Mouse (Mus musculus) MEL (cell line): ENCODE results near the gene Slc35d2. TPM values are rescaled to one million over a fixed set of nuclear protein-coding genes. Genes with fewer than 3 reads are reported as not detected.

Experiments used
- DNase-seq: peaks from one replicate; pipeline ENCODE4 v3.0.0; 2011; ENCODE audit warnings: low read depth, low spot score
- H3K27ac ChIP-seq: 2 replicates; pipeline ENCODE4 v1.5.1; 2012; ENCODE audit warnings: low read depth, mild to moderate bottlenecking, control low read depth, low read length, moderate library complexity; ENCODE audit not compliant: control insufficient read depth
- H3K27me3 ChIP-seq, 2 experiments: fragments of 150-350 bp in 1 of 2; sonication (generic) in 1 of 2; 2 replicates each; pipeline ENCODE4 v1.6.1; 2012; ENCODE audit warnings: low read length in 2 of 2, mild to moderate bottlenecking in 2 of 2, improper control_type of control experiment in 1 of 2, moderate library complexity in 1 of 2; ENCODE audit not compliant: insufficient read depth in 2 of 2, control insufficient read depth in 1 of 2
- H3K36me3 ChIP-seq, 2 experiments: 2 replicates each; pipeline ENCODE4 v1.6.1; 2012 to 2014; ENCODE audit warnings: low read length in 2 of 2, improper control_type of control experiment in 1 of 2, inconsistent platforms in 1 of 2, mild to moderate bottlenecking in 1 of 2; ENCODE audit not compliant: insufficient read depth in 2 of 2, control insufficient read depth in 1 of 2
- H3K4me1 ChIP-seq, 2 experiments: fragments of 150-350 bp in 1 of 2; sonication (generic) in 1 of 2; 2 replicates each; pipeline ENCODE4 v1.6.1; 2012; ENCODE audit warnings: low read length in 2 of 2, improper control_type of control experiment in 1 of 2, mild to moderate bottlenecking in 1 of 2; ENCODE audit not compliant: insufficient read depth in 2 of 2, control insufficient read depth in 1 of 2
- H3K4me3 ChIP-seq, 2 experiments: fragments of 150-350 bp in 1 of 2; sonication (generic) in 1 of 2; 2 replicates each; pipeline ENCODE4 v1.5.1; 2012; ENCODE audit warnings: low read depth in 2 of 2, low read length in 2 of 2, mild to moderate bottlenecking in 2 of 2, moderate library complexity in 2 of 2, control low read depth in 1 of 2, improper control_type of control experiment in 1 of 2; ENCODE audit not compliant: control insufficient read depth in 1 of 2, insufficient read depth in 1 of 2
- H3K79me2 ChIP-seq: 2 replicates; pipeline ENCODE4 v1.6.1; 2012; ENCODE audit warnings: mild to moderate bottlenecking, low read length, moderate library complexity; ENCODE audit not compliant: control insufficient read depth, poor library complexity, insufficient read depth
- H3K9ac ChIP-seq: 2 replicates; pipeline ENCODE4 v1.6.1; 2012; ENCODE audit warnings: low read depth, mild to moderate bottlenecking, control low read depth, low read length, moderate library complexity; ENCODE audit not compliant: control insufficient read depth, poor library complexity, severe bottlenecking
- H3K9me3 ChIP-seq: fragments of 150-350 bp; sonication (generic); replicated peaks from 2 replicates; pipeline ENCODE4 v1.6.1; 2012; ENCODE audit warnings: mild to moderate bottlenecking, low read length, improper control_type of control experiment, moderate library complexity; ENCODE audit not compliant: insufficient read depth
- BHLHE40 ChIP-seq: IDR thresholded peaks from 2 replicates; pipeline ENCODE4 v1.6.1; 2012; ENCODE audit warnings: low read depth, mild to moderate bottlenecking, inconsistent platforms, low read length, improper control_type of control experiment, borderline replicate concordance
- CHD1 ChIP-seq: IDR thresholded peaks from 2 replicates; pipeline ENCODE4 v1.6.1; 2012; ENCODE audit warnings: low read depth, mild to moderate bottlenecking, inconsistent platforms, low read length, improper control_type of control experiment
- CHD2 ChIP-seq: IDR thresholded peaks from 2 replicates; pipeline ENCODE4 v1.6.1; 2011; ENCODE audit warnings: low read length, improper control_type of control experiment
- CTCF ChIP-seq, 3 experiments: IDR thresholded peaks in 2 of 3; conservative IDR thresholded peaks in 1 of 3; 2 replicates each; pipeline ENCODE4 v1.5.1; 2011 to 2012; ENCODE audit warnings: low read length in 3 of 3, low read depth in 2 of 3, mild to moderate bottlenecking in 2 of 3, improper control_type of control experiment in 1 of 3, inconsistent platforms in 1 of 3, mixed read lengths in 1 of 3, moderate library complexity in 1 of 3; ENCODE audit not compliant: control insufficient read depth in 1 of 3, insufficient read depth in 1 of 3, poor library complexity in 1 of 3, severe bottlenecking in 1 of 3
- E2F4 ChIP-seq: IDR thresholded peaks from 2 replicates; pipeline ENCODE4 v1.6.1; 2011; ENCODE audit warnings: low read depth, low read length, improper control_type of control experiment, borderline replicate concordance
- ELF1 ChIP-seq: IDR thresholded peaks from 2 replicates; pipeline ENCODE4 v1.6.1; 2014; ENCODE audit warnings: low read depth, mild to moderate bottlenecking, inconsistent platforms, low read length, improper control_type of control experiment, moderate library complexity
- GATA1 ChIP-seq: IDR thresholded peaks from 2 replicates; pipeline ENCODE4 v1.6.1; 2011; ENCODE audit warnings: low read depth, low read length, improper control_type of control experiment
- HCFC1 ChIP-seq: IDR thresholded peaks from 2 replicates; pipeline ENCODE4 v1.6.1; 2012; ENCODE audit warnings: low read depth, mild to moderate bottlenecking, inconsistent platforms, low read length, improper control_type of control experiment, moderate library complexity
- JUND ChIP-seq: IDR thresholded peaks from 2 replicates; pipeline ENCODE4 v1.6.1; 2011; ENCODE audit warnings: low read depth, mild to moderate bottlenecking, improper control_type of control experiment, low read length
- KAT2A ChIP-seq: conservative IDR thresholded peaks from 2 replicates; pipeline ENCODE4 v1.6.1; 2012; ENCODE audit warnings: low read depth, low read length, improper control_type of control experiment, inconsistent platforms
- MAFK ChIP-seq: IDR thresholded peaks from 2 replicates; pipeline ENCODE4 v1.6.1; 2011; ENCODE audit warnings: low read depth, mild to moderate bottlenecking, low read length, improper control_type of control experiment, borderline replicate concordance
- MXI1 ChIP-seq: IDR thresholded peaks from 2 replicates; pipeline ENCODE4 v1.6.1; 2011; ENCODE audit warnings: mild to moderate bottlenecking, low read depth, low read length, improper control_type of control experiment
- MYB ChIP-seq: IDR thresholded peaks from 2 replicates; pipeline ENCODE4 v1.6.1; 2011; ENCODE audit warnings: mild to moderate bottlenecking, low read depth, low read length, improper control_type of control experiment
- MYC ChIP-seq: IDR thresholded peaks from 2 replicates; pipeline ENCODE4 v1.6.1; 2011; ENCODE audit warnings: low read depth, mild to moderate bottlenecking, low read length, improper control_type of control experiment, moderate library complexity
- NELFE ChIP-seq: IDR thresholded peaks from 2 replicates; pipeline ENCODE4 v1.6.1; 2011; ENCODE audit warnings: low read depth, low read length, improper control_type of control experiment
- NRF1 ChIP-seq: IDR thresholded peaks from 2 replicates; pipeline ENCODE4 v1.6.1; 2014; ENCODE audit warnings: low read depth, mild to moderate bottlenecking, inconsistent platforms, low read length, improper control_type of control experiment, moderate library complexity; ENCODE audit not compliant: poor library complexity, insufficient read depth, severe bottlenecking
- POLR2A ChIP-seq, 2 experiments: IDR thresholded peaks; 2 replicates each; pipeline ENCODE4 v1.6.1; 2011 to 2012; ENCODE audit warnings: low read length in 2 of 2, mild to moderate bottlenecking in 2 of 2, control low read depth in 1 of 2, improper control_type of control experiment in 1 of 2, low read depth in 1 of 2, moderate library complexity in 1 of 2; ENCODE audit not compliant: control insufficient read depth in 1 of 2, insufficient read depth in 1 of 2, poor library complexity in 1 of 2
- POLR2AphosphoS2 ChIP-seq: IDR thresholded peaks from 2 replicates; pipeline ENCODE4 v1.6.1; 2011; ENCODE audit warnings: low read length, improper control_type of control experiment
- POLR2AphosphoS5 ChIP-seq: IDR thresholded peaks from 2 replicates; pipeline ENCODE4 v1.6.1; 2012; ENCODE audit warnings: low read depth, borderline replicate concordance, mild to moderate bottlenecking, inconsistent platforms, low read length, moderate library complexity, mixed read lengths
- RAD21 ChIP-seq: IDR thresholded peaks from 2 replicates; pipeline ENCODE4 v1.6.1; 2011; ENCODE audit warnings: mild to moderate bottlenecking, low read depth, low read length, improper control_type of control experiment
- RCOR1 ChIP-seq: IDR thresholded peaks from 2 replicates; pipeline ENCODE4 v1.6.1; 2012; ENCODE audit warnings: low read depth, mild to moderate bottlenecking, inconsistent platforms, low read length, improper control_type of control experiment
- SIN3A ChIP-seq: IDR thresholded peaks from 2 replicates; pipeline ENCODE4 v1.6.1; 2012; ENCODE audit warnings: low read length, improper control_type of control experiment, inconsistent platforms
- SMC3 ChIP-seq: IDR thresholded peaks from 2 replicates; pipeline ENCODE4 v1.6.1; 2011; ENCODE audit warnings: low read depth, low read length, improper control_type of control experiment
- TAL1 ChIP-seq: IDR thresholded peaks from 2 replicates; pipeline ENCODE4 v1.6.1; 2012; ENCODE audit warnings: mild to moderate bottlenecking, inconsistent platforms, low read length, moderate library complexity, mixed read lengths
- TCF12 ChIP-seq: IDR thresholded peaks from 2 replicates; pipeline ENCODE4 v1.6.1; 2014; ENCODE audit warnings: low read depth, mild to moderate bottlenecking, inconsistent platforms, low read length, improper control_type of control experiment, moderate library complexity
- USF1 ChIP-seq: IDR thresholded peaks from 2 replicates; pipeline ENCODE4 v1.6.1; 2014; ENCODE audit warnings: low read depth, mild to moderate bottlenecking, inconsistent platforms, low read length, improper control_type of control experiment, moderate library complexity
- USF2 ChIP-seq, 2 experiments: IDR thresholded peaks; 2 replicates each; pipeline ENCODE4 v1.6.1; 2011 to 2012; ENCODE audit warnings: improper control_type of control experiment in 2 of 2, low read length in 2 of 2, borderline replicate concordance in 1 of 2, inconsistent platforms in 1 of 2, low read depth in 1 of 2, mild to moderate bottlenecking in 1 of 2; ENCODE audit not compliant: insufficient read depth in 1 of 2
- ZKSCAN1 ChIP-seq: IDR thresholded peaks from 2 replicates; pipeline ENCODE4 v1.6.1; 2012; ENCODE audit warnings: low read depth, mild to moderate bottlenecking, inconsistent platforms, low read length, improper control_type of control experiment, moderate library complexity
- ZNF384 ChIP-seq: IDR thresholded peaks from 2 replicates; pipeline ENCODE4 v1.6.1; 2012; ENCODE audit warnings: low read depth, mild to moderate bottlenecking, inconsistent platforms, low read length, improper control_type of control experiment
- polyA plus RNA-seq, 2 experiments: library from polyadenylated mRNA; stranded (reverse) in 1 of 2; unstranded in 1 of 2; fragments of >175 nt in 1 of 2; fragments of >200 nt in 1 of 2; gene quantifications; 2 replicates each; pipeline versions ENCODE4 v1.2.1 to v1.2.4; 2012; ENCODE audit warnings: low replicate concordance in 2 of 2, low read depth in 1 of 2; ENCODE audit not compliant: insufficient read length in 2 of 2, insufficient read depth in 1 of 2, missing spikeins in 1 of 2
- total RNA-seq: library from RNA; depleted of rRNA; stranded (reverse); fragments of 300-350 nt; gene quantifications from 2 replicates; pipeline ENCODE4 v1.2.3, GENCODE M21; 2012

The Slc35d2 gene
- total and polyA plus RNA-seq, 3 experiments, result 3.9 to 11.6 TPM; not detected in 1

DNA sequence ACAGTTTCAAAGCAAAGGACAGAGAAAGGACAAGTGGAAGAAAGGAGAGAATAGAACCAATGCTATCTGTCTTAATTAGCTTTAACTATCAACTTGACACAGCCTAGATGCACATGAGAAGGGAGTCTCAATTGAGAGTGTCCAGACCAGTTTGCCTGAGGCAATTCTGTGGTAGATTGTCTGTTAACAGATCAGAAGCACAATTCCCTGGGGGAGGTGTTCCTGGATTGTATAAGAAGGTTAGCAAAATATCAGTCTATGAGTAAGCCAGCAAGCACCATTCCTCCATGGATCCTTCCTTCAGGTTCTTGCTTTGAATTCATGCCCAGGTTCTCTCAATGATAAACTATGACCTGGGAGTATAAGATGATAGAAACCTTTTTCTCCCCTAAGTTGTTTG, 27.8 kb upstream of the Slc35d2 start:
- no peak for DNase-seq
- H3K4me3 ChIP-seq, result no peak overlapping the region
- no peak overlapping the region for H3K9ac ChIP-seq
- peaks cover 0 to 2% of the 10 kb centered on the region in 2 experiments; a peak in 1 of 4 replicates for H3K36me3 ChIP-seq
- peaks cover 10% of the 10 kb centered on the region for H3K79me2 ChIP-seq
- no peaks in the 10 kb centered on the region for H3K9me3 ChIP-seq
- peaks cover 0 to 3% of the 10 kb centered on the region in 2 experiments; a peak in 2 of 4 replicates for H3K4me1 ChIP-seq
- TF ChIP-seq GATA1, result no peak
- TF ChIP-seq CHD2, result no peak
- no peak for TF ChIP-seq POLR2AphosphoS2
- no peak for TF ChIP-seq KAT2A
- TF ChIP-seq BHLHE40, result no peak
- no peak for TF ChIP-seq MAFK
- TF ChIP-seq SMC3, result no peak
- TF ChIP-seq, all 39 proteins: peak for 0
- Histone ChIP-seq H3K27ac (no peak overlapping the region), H3K27me3 (peaks cover 6 to 32% of the 10 kb centered on the region in 2 experiments)

DNA sequence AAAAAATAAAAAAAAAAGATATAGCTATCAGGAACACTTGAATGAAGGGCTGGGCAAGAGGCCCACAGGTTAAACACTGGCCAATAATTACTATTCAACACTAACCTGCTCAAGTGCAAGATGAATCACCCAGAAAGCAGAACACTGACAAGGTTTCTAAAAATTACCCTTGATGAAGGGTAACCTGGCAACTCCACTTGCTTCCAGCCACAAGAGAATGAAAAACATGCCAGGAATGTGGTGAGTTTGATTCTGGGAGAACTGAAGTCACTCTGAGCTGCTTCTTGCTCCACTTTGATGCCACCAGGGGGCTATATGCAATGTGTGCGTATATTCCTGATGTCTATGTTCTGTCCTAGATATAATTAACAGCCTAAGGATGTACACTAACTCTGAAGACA, 26.0 kb upstream of the Slc35d2 start:
- peak; percentile 60 for DNase-seq
- H3K36me3 ChIP-seq, result peaks cover 0 to 12% of the 10 kb centered on the region in 2 experiments; a peak in 2 of 4 replicates
- no peak for TF ChIP-seq E2F4
- no peak for TF ChIP-seq NRF1
- TF ChIP-seq SMC3, result peak; percentile 43; the same call in 1 of the 2 replicates
- TF ChIP-seq RAD21, result no peak
- no peak for TF ChIP-seq ZKSCAN1
- TF ChIP-seq POLR2AphosphoS2, result no peak
- no peak for TF ChIP-seq ELF1
- TF ChIP-seq RCOR1, result no peak
- TF ChIP-seq SIN3A, result no peak
- TF ChIP-seq USF2 (IDR thresholded peaks at IDR 0.05; ENCODE audit: borderline replicate concordance in 1 of 2, insufficient read depth in 1 of 2, low read depth in 1 of 2, low read length in 2 of 2), result no peak
- TF ChIP-seq TCF12, result no peak
- TF ChIP-seq KAT2A, result no peak
- TF ChIP-seq POLR2A (IDR thresholded peaks at IDR 0.05; ENCODE audit: control insufficient read depth in 1 of 2, insufficient read depth in 1 of 2, low read depth in 1 of 2, low read length in 2 of 2, poor library complexity in 1 of 2), result no peak
- no peak for TF ChIP-seq MXI1
- no peak for TF ChIP-seq NELFE
- TF ChIP-seq TAL1, result no peak
- no peak for TF ChIP-seq MYB
- TF ChIP-seq GATA1, result no peak
- no peak for TF ChIP-seq CHD2
- no peak for TF ChIP-seq POLR2AphosphoS5
- TF ChIP-seq MYC, result no peak
- TF ChIP-seq USF1, result no peak
- TF ChIP-seq HCFC1, result no peak
- TF ChIP-seq CHD1, result no peak
- TF ChIP-seq ZNF384, result peak; percentile 64
- peak in 2 of 3 experiments; percentile 46 to 49; a peak in 4 of 6 replicates for TF ChIP-seq CTCF (IDR thresholded peaks at IDR 0.05 in 2 of 3, conservative IDR thresholded peaks at IDR 0.05 in 1 of 3; ENCODE audit: control insufficient read depth in 1 of 3, insufficient read depth in 1 of 3, low read depth in 2 of 3, low read length in 3 of 3, poor library complexity in 1 of 3, severe bottlenecking in 1 of 3)
- TF ChIP-seq JUND, result no peak

More for the DNA sequence above, 26.0 kb upstream of the Slc35d2 start:
- Histone ChIP-seq H3K4me1 (peaks cover 3 to 7% of the 10 kb centered on the region in 2 experiments; a peak in 3 of 4 replicates), H3K79me2 (peaks cover 25% of the 10 kb centered on the region), H3K9me3 (no peaks in the 10 kb centered on the region), H3K9ac (no peak overlapping the region), H3K4me3 (no peak overlapping the region), H3K27ac (no peak overlapping the region), H3K27me3 (peaks cover 5 to 28% of the 10 kb centered on the region in 2 experiments)
